Mouse (Mus musculus): ENCODE measurements around the gene Flt1.

Flt1 gene

DNA sequence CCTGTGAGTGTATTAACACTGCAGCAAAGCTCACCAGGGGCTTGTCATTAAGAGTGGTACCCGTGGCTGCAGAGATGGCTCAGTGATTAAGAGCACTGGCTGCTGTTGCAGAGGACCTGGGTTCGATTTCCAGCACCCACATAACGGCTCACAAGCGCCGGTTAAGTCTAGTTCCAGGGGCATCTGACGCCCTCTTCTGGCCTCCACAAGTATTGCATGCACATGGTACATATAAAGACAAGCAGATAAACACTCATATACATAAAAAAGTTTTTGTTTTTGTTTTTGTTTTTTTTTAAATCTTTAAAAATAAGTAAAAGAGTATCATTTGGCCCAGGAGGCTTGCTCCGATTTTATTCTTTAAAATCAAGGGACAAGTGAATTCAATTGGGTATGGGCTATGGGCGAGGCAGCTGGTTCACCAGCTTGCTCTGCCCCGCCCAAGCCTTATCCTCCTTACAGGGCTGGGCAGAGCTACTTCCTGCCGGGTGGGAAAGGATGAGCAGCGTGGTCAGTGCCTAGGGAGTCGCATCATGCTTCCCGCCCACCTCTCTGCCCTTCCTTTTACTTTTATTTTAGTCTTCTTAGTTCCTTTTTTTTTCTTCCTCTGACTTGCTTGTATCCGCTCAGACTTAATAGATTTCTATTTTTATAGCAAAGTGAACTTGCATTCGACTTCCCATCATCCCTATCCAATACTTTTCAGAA, 57.0 kb downstream of the Flt1 start:
- no peak for DNase-seq (ENCODE audit: extremely low read depth, insufficient read length, low spot score)

DNA sequence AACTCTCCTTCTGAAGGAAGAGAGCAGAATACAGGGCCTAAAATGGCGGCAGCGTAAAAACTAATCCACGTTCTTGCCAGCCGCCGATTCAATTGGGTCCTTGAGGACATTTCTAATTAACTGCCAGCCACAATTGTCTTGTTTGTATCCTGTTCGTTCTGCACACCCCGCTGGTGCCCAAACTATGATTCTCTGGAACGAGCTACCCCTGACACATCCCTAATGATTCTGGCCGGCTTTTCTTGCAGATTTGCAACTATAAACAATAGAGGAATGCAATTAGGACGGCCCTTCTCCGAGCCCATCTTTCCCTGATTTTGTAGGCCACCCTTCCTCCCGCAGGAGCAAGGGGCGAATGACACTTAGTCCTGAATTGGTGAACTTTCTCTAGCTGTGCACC, 59.9 kb downstream of the Flt1 start:
- DNase-seq (ENCODE audit: extremely low read depth, insufficient read length, low spot score): no peak

DNA sequence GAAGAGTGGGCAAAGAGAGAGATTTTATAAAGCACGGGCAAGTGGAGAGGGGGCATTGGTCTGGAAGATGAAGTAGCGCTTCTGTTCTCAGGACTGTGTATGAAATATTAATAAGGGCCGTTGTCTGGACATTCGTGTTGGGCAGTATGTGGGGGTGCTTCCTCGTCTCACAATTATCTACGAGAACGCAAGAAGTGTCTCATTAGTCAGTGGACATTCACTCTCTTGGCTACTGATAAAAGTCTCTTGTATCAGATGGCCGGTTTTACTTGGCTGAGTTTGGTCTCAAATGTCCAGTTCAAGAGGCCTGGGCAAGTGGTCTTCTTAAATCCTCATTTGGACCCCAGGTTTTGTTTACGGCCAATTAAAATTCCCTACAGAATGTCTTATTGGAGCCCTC, 60.4 kb downstream of the Flt1 start:
- DNase-seq (ENCODE audit: extremely low read depth, insufficient read length, low spot score): no peak

DNA sequence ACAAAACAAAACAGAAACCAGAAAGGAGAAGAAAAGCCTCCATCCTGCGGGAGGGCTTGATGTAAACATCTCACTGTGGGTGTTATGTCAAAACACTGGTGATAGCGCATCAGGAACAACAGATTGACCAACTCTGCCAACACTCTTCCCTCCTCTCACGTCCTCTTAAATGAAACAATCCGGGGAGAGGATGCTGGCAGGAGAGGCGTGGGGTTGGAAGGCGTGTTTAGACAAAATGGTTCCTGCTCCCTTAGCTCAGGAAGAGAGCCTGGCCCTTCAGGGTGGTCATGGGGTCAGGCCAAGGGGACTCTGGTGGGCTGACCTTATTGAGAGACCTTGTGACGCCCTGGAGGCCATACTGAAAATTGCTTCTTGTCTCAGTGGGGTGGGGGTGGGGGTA, 65.9 kb downstream of the Flt1 start:
- no peak for DNase-seq (ENCODE audit: extremely low read depth, insufficient read length, low spot score)

DNA sequence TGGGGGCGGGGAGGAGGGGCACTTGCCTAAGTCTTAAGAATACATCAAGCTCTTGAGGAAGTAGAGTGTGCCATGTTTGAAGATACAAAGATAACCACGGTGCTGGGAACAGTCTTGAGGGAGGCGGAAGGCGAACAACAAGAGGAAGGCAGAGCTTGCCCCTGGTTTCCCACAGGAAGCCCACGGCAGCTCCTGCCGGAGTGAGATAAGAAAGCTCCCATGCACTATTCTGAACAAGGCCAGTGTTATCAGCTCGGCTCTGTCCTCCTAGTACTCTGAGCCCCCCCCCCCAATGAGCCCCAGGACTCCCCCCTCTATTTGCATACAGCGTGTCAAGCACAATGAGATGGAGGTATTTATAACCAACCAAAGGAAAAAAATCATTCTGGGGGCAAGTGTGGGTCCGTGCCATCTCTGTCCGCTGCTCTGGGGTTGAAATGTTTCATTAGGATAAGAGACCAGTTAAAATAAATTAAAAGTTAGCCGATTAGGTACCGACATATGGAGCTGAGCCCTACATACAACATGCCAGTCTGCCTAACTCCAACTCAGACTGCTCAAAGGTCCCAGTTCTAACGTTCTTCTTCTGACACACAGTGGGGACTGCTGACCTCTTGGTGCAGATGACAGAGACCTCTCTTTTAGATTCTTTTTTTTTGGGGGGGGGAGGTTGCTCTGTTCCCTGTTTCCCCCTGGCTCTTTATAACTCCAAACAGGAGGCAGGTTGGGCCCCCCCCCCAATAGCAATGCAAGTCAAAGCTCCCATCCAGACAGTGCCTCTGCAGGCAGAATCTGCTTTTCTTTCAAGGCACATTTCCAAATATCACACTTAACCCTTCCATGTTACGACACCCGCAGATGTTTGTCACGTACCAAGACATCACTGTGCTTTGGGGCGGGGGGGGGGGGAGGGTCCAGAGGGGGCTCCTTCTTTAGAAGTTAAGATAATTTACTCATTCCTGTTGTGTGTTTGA, 67.6 kb downstream of the Flt1 start:
- no peak for DNase-seq (ENCODE audit: extremely low read depth, insufficient read length, low spot score)

DNA sequence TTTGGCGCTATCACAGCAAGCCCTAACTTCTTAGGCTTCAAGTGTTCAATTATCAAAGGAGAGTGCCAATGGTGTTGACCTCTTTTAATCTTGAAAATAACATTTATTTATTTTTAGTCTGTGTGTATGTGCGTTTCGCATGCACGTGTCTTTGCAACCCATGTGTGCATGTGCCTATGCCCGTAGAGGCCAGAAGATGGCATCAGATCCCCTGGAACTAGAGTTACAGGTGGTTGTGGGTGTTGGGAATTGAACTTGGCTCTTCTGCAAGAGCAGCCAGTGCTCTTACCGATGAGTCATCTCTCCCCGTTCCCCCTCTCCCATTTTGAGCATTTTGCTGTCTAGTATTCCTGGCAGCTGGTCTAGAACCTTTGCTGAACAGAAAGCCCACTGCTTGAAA, 70.0 kb downstream of the Flt1 start:
- DNase-seq (ENCODE audit: extremely low read depth, insufficient read length, low spot score): no peak

DNA sequence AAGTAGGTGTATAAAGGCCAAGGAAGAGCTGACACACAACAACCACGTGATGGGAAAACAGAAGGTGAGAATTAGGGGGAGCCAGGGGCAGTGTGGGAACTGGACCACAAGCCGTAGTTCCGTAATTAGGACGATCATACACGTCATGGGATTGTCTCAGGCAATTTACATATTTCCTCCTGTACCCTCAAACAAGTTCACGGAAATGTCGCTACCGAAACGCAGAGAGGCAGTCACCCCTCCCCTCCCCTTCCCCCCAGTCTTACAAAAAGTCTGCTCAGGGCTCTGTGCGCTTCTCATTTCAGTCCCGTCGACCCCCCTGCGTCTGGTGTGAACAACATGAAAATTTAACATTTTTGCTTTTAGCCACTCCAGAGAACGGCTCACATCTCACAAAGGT, 74.6 kb downstream of the Flt1 start:
- no peak for DNase-seq (ENCODE audit: extremely low read depth, insufficient read length, low spot score)

DNA sequence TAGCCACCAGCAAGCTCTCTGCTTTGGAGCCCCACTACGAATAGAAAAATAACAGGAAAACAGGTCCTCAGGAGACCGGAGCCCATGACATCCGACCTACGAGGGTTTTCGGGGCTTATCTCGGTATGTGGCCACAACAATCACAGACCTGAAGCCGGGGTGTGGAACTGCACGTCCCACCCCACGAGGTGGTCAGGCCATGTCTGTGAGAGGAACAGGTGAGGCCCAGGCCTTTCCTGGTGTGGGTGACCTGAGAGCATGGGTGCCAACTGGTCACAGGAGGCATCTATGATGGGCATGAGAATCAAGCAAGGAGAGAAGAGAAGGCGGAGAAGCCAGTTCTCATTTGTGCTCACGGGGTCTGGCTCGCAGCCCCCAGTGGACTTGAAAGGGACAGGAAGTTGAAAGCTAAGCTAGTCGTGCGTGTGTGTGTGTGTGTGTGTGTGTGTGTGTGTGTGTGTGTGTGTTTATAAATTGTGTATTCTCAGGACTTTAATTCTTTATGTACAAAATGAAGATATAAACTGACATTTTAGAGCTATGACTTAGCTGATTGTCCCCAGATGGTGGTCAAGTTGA, 79.4 kb downstream of the Flt1 start:
- DNase-seq (ENCODE audit: extremely low read depth, insufficient read length, low spot score): no peak

DNA sequence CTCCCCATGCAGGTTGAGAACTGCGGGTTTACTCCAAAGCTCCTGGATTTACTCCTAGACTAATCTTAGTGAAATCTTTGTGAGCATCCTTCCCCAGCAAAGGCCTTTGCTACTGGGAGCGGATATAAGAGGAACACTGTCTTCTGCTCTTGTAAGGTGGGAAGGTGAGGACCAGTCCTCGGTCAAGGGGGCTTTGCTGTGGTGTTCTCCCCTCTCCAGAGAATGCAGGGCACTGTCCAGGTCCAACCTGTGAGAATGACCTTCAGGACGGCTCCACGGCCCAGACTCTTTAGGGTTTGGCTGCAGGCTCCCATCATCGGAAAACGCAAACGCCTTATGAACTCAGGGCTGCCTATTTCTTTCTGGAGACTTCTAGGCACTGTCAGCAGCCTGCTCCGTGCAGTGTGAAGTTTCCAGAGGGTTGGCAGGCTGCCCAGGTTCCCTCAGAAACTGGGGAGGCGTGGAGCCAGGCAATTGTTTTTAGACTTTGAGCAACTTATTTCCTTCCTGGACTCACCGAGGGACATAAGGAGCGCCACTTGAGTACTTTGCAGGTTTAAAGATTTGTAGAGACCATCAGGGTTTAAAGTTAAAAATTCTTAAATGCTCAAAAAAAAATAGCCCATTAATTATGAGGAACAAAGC, 80.7 kb downstream of the Flt1 start:
- no peak for DNase-seq (ENCODE audit: extremely low read depth, insufficient read length, low spot score)

DNA sequence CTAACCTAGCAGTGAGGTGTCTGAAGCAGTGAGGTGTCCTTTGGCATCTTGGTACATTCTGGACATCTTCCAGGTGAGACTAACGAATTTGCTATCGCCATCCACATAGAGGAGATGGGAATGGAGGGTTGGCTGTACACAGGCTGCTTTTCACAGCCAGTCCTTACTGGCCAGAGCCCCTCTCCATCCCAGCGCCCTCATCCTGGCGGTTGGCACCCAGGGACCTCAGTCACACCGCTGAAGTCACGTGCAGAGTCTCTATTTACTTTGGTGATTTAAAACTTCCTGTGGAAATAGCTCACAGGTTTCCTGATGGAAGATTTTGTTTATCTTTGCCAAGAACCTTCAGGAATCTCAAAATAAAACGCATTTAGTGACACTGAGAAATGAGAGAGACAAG, 84.4 kb downstream of the Flt1 start:
- no peak for DNase-seq (ENCODE audit: extremely low read depth, insufficient read length, low spot score)

DNA sequence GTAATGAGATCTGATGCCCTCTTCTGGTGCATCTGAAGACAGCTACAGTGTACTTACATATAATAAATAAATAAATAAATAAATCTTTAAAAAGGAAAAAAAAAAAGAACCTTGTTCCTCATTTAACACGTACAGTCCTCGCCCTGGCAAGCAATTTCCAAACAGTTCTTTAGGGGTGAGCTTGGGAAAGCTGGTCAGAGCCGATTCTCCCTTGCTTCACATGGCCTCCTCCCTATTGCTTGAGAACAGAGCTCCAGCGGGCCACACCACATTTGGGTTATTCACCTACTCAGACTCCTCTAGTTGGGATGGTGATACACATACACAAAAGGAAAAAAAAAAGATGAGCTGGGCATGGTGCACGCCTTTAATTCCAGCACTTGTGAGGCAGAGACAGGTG, 85.9 kb downstream of the Flt1 start:
- DNase-seq (ENCODE audit: extremely low read depth, insufficient read length, low spot score): no peak

DNA sequence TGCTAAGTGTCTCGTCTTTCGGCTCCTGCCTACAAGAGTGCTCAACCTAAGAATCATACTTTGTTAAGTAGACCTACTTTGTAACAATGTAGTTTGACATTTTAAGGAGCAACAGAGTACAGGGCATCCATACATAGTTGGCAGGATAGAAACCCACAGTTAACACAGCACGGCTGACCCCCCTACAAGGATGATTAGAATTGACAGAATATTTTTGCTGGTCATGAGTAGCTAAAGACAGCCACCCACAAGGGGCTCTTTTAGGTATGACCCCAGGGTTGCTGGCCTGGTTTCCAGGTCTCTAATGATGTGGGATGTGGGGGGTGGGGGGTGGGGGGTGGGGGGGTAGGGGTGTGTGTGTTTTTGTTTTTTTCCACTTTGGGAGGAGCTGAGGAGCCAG, 89.1 kb downstream of the Flt1 start:
- no peak for DNase-seq (ENCODE audit: extremely low read depth, insufficient read length, low spot score)

DNA sequence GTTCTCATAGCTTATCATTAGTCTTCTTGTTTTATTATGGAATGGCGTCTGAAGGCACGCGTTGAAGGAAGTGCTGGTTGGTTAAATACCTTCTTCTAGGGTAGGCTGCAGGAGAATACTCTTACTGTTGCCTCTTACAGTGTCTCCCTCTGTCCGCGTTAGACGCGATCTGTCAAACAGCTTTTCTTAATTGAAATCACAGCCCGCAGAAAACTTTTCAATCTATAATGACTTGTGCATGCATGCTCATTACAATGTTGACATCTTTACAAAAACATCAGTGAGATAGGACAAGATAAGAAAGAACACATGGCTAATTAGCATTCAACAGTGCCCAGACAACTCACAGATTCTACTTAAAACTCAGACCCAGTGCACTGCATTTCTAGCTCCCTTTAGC, 89.9 kb downstream of the Flt1 start:
- no peak for DNase-seq (ENCODE audit: extremely low read depth, insufficient read length, low spot score)

DNA sequence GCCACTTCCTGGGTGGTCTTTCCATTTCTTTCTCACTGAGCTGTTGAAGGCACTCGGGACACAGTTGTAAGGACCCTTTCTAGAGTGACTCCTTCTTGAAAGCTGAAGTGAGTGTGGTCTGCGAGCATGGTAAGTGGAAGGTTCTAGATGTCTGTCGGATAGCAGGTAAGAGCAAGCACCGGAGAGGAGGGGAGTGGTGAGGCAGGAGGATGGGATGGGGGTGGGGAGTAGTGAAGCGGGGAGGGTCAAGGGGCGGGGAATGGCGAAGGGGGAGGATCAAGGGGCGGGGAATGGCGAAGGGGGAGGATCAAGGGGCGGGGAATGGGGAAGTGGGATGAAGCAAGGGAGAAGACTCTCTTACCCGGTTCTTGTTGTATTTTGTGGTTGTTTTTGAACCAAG, 91.8 kb downstream of the Flt1 start:
- no peak for DNase-seq (ENCODE audit: extremely low read depth, insufficient read length, low spot score)

DNA sequence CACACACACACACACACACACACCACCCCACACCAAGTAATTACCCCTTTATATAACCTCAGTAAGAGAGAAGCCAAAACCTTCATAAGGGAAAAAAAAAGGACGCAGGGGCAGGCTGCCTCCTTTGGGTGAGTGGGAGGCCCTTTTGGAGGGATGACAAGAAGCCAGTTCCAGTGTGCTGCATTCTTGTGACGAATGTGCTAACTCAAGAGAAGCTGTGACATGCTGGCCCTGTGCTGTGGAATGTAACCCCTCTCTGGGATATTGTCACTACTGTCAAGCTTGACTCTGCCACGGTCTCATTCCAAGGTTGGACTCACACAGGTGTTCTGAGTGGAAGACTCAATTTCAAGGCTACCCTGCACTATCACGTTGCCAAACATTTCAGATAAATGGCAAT, 93.1 kb downstream of the Flt1 start:
- DNase-seq (ENCODE audit: extremely low read depth, insufficient read length, low spot score): no peak

DNA sequence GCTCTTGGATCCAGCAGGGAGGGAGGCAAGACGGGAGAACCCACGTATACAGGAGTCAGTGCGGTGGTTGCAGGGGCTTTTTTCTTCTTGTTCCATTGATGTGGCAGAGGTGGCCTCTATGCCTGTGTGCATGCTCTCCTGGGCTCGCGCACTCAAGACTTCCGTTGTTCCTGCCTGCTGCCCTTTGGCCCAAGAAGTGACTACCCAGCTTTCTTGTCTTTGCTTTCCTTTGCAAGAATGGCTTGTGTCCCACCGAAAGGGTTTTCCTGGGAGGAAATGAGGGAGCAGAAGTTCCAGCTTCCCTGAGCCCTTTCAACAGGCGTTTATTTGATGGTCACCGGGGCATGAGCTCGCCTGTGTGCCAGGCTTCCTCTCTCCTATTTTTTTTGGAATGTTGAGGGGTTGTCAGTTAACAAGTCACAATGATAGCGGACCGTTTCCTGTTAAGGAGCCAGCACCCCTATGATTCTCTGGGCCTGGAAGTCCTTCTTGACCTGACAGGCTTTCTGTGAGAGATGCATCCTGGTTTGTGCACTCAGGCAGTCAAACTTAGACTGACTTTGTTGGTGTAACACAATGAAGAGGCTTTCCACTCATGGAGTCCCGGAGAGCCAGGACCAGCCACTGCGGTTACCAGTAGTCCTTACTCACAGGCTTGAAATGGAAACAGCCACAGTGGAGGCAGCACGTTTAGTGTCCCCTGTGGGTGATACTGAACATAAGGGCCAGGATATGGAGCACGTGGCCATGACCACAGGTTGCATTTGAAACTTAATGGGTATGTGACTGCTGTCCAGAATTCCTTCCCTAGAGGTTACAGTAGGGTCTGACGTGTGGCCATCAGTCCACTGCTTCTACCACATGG, 95.2 kb downstream of the Flt1 start:
- no peak for DNase-seq (ENCODE audit: extremely low read depth, insufficient read length, low spot score)

DNA sequence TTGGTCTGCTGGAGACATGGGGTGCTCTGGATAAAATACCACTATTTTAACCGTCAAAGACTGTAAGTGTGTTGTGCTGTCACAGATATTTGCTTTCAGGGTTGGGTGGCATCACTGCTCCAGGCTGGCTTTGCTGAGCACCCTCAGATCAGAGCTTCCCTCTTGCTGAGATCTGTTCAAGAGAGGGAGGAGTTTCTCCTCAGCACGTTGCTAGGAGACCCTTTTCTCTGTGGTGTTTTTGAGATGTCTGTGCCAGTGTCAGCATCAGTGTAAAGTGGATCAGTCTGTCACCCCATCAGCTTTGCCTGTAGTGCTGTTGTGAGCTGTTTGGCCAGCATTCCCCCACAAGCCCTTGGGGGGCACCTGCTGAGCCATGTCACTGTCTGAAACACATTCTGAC, 98.9 kb downstream of the Flt1 start:
- DNase-seq (ENCODE audit: extremely low read depth, insufficient read length, low spot score): no peak

DNA sequence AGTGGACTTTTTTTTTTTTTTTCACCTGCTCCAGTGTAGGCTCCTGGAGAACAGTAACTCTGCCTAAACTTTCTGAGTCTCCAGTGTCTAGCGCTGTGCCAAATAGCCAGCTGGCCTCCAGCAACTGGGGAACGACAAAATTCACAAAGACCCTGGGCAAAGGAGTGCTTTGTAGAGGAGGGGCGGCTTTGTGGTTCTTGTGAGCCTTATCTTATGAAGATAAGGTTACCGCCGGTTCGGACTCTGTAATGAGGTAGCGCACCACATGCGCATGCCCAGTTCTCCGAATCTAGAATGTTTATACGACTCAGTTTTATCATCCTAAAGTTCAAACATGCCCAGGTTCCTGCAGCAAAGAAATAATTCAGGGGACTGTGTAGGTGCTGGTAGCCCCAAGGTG, 102.1 kb downstream of the Flt1 start:
- DNase-seq (ENCODE audit: extremely low read depth, insufficient read length, low spot score): no peak

DNA sequence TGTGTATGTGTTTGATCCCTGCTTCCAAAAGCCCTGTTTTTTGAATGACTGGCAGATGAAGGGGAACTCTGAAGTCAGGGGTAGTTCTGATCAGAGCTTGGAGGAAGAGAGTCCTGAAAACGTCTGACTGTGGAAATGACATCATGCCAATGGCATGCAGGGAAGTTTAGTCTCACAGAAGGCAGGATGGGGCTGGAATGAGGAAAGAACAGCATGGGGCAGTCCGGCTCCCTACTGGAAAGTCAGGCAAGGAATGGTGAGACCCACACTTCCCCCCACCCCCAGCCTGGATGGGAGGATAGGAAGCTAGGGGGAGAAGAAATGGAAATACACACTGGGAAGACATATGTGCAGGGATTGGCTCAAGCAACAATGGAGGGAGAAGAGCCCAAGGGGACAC, 105.6 kb downstream of the Flt1 start:
- DNase-seq (ENCODE audit: extremely low read depth, insufficient read length, low spot score): peak; percentile 65

DNA sequence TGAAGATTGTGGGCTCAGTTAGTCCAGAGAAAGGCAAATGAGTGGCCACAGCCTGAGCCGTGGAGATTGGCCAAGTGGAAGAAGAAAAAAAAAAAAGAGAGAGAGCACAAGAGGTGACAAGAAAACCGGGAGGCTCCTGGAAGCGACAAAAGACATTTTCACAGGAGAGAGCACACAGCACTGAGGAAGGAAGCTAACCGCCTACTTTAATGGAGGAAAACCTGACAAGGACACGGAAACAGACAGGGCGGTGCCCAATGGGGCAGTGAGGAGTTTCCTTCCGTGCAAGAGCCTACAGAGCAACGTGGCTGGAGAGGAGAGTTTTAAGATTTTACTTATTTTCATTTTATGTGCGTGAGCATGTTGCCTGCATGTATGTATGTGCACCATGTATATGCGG, 107.6 kb downstream of the Flt1 start:
- no peak for DNase-seq (ENCODE audit: extremely low read depth, insufficient read length, low spot score)
